Mouse (Mus musculus) CH12.LX (cell line): ENCODE results near the gene Prmt1.

Experiments
- CTCF ChIP-seq, 2 experiments: IDR thresholded peaks in 1 of 2; conservative IDR thresholded peaks in 1 of 2; 2 replicates each; pipeline ENCODE4 v1.5.1; 2011 to 2012; ENCODE audit warnings: low read depth in 2 of 2, low read length in 2 of 2, improper control_type of control experiment in 1 of 2, inconsistent platforms in 1 of 2, mild to moderate bottlenecking in 1 of 2, moderate library complexity in 1 of 2
- ELF1 ChIP-seq: IDR thresholded peaks from 2 replicates; pipeline ENCODE4 v1.6.1; 2014; ENCODE audit warnings: low read depth, mild to moderate bottlenecking, inconsistent platforms, low read length, improper control_type of control experiment
- HCFC1 ChIP-seq: IDR thresholded peaks from 2 replicates; pipeline ENCODE4 v1.6.1; 2012; ENCODE audit warnings: low read depth, mild to moderate bottlenecking, inconsistent platforms, low read length, improper control_type of control experiment
- JUN ChIP-seq: IDR thresholded peaks from 2 replicates; pipeline ENCODE4 v1.6.1; 2011; ENCODE audit warnings: low read depth, mild to moderate bottlenecking, low read length, improper control_type of control experiment, moderate library complexity; ENCODE audit not compliant: insufficient read depth
- MAFK ChIP-seq: IDR thresholded peaks from 2 replicates; pipeline ENCODE4 v1.6.1; 2011; ENCODE audit warnings: low read length, improper control_type of control experiment; ENCODE audit not compliant: insufficient replicate concordance
- MYC ChIP-seq: IDR thresholded peaks from 2 replicates; pipeline ENCODE4 v1.6.1; 2011; ENCODE audit warnings: low read depth, mild to moderate bottlenecking, improper control_type of control experiment, low read length
- POLR2A ChIP-seq: IDR thresholded peaks from 2 replicates; pipeline ENCODE4 v1.6.1; 2011; ENCODE audit warnings: low read depth, mild to moderate bottlenecking, improper control_type of control experiment, low read length
- RAD21 ChIP-seq: IDR thresholded peaks from 2 replicates; pipeline ENCODE4 v1.6.1; 2011; ENCODE audit warnings: low read depth, mild to moderate bottlenecking, low read length, improper control_type of control experiment, moderate library complexity
- RCOR1 ChIP-seq: conservative IDR thresholded peaks from 2 replicates; pipeline ENCODE4 v1.6.1; 2012; ENCODE audit warnings: low read depth, mild to moderate bottlenecking, inconsistent platforms, low read length, improper control_type of control experiment

GRCm38 (mm10) chr7:45007846-45008245 lies 21.5 kb upstream of the Prmt1 start:
- no peak for TF ChIP-seq CTCF (conservative IDR thresholded peaks at IDR 0.05 in 1 of 2, IDR thresholded peaks at IDR 0.05 in 1 of 2; ENCODE audit: low read depth in 2 of 2, low read length in 2 of 2)
- TF ChIP-seq ELF1, result no peak
- TF ChIP-seq RCOR1, result no peak
- no peak for TF ChIP-seq HCFC1
- no peak for TF ChIP-seq MYC
- TF ChIP-seq RAD21, result no peak
- TF ChIP-seq JUN, result no peak
- no peak for TF ChIP-seq MAFK
- TF ChIP-seq POLR2A, result no peak
